Mouse (Mus musculus) thymus, postnatal 14 days (tissue): ENCODE results near the gene Zfp580.
"Not testable (repeated sequence)": the region's sequence is repeated elsewhere in the genome, so short reads cannot be mapped to it uniquely, and the experiment has no call there.

Experiments
- DNase-seq: peaks from one replicate; pipeline ENCODE4 v3.0.0; 2021

Zfp580 gene

DNA sequence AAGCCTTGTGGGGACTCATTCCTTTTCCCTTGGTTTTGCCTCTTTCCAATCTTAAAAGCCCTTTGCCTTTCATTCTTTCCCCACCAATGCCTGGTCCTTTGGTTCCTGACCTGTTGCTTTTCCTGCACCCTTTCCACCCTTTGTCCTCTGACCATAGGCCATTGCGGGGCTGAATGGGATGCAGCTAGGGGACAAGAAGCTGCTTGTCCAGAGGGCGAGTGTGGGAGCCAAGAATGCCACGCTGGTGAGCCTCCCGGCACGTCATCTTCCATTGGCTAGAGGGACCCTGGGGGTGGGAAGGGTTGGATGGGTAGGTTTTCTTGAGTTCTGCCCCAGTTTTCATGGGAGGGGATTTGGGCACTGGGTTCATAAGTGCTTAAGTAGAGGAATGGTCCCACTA lies 23.6 kb downstream of the Zfp580 start:
- no peak for DNase-seq

DNA sequence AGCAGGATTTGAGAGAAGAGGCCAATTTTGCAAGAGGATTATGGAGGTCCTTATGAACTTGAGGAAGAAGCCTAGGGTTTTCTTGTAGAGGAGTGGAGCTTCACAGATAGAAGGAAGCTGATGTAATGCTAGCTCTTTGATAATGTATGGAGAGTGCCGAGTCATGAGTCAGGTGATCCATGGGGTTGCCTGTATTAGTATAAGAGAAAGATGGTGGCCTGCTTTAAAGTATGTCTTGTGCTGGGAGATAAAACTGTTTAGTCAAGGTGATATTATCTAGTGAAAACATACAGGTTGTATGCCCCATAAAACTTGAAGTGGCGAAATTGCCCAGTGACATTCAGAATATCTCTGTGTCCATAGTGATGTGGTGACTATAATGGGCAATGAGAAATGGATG lies 25.6 kb downstream of the Zfp580 start:
- no peak for DNase-seq

DNA sequence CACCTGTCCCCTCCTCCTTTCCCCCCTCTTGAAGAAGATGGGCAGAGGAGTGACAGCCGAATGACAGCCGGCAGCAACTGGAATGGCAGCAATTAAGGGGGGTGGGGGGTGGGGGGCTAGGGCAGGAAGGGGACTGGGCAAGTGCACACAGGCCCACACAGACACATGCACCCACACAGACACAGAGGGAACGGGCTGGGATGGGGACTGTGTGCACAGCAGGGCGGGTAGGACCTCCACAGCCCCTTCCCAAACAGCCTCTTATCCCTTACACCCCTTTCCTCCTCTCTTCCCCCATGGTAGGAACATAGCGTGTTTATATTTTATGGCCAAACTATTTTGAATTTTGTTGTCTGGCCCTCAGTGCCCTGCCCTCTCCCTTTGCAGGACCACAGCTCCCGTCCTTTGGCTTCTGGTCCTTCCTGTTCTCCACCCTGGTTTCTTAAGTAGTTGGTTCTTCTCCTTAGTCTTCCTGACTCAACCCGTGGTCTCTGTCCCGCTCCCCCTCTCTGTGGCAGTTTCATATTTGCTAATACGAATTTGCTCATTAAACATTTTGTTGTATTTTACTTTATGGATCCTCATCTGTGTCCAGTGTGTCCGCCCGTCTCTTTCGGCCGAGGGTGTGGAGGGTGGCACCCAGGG lies 28.1 kb downstream of the Zfp580 start:
- not testable (repeated sequence) for DNase-seq

DNA sequence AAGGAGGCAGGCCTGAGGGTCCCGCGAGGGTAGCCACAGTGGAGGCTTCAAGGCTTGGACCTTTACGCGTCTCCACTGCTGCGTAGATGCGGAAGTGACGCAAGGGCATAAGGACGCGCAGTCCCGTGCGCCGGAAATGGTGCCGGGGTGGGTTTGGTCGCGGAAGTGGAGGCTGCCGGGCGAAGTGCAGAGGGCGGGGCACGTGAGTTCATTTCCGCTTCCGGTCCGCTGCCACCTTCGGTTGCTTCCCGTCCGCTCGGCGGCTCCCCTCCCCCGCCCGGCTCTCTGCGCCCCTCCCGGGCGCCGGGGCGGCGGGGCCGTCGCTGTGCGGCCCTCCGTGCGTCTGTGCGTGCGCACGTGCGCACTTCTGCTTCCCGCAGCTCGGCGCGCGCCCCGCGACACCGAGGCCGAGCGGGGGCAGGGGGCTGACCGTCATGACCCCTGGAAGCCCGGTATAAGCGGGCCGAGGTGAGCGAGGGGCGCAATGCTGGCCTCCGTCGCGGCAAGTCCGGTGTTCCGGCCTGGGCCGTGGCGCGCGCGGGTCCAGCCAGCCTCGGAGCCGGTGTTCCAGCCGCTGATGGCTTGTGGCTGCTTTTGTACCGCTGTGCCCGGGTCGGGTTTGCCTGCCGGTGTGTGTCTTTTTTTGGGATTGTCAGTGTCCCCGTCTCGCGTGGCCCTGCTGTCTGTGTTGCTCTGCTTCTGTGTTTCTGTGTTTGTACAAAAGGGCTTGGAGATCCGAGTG lies 28.8 kb downstream of the Zfp580 start, which contains the start of gene Epn1:
Epn1 (plus strand) TSS at position 226 of the 742 bp plus-strand sequence.
- DNase-seq = peak; percentile 98

DNA sequence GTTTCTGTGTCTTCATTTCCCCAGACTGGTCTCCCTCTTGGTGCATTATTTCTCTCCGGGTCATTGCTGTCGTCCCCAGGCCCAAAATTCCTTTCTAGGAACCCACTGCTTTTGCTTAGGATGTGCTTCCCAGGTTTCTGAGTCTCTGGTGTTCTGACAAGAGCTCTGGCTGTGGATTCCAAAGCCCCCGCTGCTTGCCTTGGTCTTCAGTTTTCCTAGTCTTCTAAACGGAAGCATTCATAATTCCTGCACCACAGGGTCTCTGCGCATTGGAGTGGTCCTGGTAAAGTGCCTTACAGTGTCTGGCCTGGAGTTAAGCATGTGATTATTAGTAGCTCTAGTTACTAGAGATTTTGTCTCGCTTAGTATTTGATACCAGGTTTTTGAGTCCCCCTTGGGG lies 29.5 kb downstream of the Zfp580 start:
- no peak for DNase-seq

DNA sequence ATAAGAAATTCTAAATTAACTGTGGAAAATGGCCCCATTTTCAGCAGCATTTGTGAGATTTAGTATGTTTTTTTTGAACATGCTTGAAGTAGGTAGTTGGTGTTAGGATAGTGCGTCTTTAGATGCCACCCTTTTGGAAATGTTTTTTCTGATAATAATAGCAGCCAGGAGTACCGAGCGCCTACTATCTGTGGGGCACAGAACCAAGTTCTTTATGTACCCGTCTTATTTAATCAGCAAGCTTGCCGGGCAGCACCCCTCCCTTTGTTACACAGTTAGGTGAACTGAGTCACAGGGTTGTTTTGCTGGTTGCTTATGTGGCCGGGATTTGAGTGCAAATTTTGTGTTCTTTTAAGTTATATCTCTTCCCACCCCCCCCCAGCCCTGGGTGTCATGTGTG lies 29.9 kb downstream of the Zfp580 start:
- no peak for DNase-seq

DNA sequence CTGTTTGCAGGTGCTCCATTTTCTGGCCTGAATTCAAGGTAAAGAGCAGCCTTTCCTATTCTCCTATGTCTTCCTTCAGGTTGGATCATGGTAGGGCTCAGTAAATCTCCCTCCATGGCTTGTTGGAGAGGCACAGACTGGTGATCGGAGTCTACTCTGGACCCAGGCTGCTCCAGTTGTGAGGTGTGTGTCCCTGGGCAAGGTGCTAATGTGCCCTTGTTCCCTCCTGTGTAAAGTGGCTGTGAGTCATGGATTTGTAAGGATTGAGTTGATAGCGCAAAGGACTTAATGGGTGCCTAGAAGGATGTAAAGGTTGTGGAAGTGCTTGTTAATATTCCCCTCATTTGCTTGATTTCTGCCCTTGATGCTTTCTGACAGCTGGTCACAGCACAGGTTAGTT lies 30.6 kb downstream of the Zfp580 start:
- DNase-seq = no peak

DNA sequence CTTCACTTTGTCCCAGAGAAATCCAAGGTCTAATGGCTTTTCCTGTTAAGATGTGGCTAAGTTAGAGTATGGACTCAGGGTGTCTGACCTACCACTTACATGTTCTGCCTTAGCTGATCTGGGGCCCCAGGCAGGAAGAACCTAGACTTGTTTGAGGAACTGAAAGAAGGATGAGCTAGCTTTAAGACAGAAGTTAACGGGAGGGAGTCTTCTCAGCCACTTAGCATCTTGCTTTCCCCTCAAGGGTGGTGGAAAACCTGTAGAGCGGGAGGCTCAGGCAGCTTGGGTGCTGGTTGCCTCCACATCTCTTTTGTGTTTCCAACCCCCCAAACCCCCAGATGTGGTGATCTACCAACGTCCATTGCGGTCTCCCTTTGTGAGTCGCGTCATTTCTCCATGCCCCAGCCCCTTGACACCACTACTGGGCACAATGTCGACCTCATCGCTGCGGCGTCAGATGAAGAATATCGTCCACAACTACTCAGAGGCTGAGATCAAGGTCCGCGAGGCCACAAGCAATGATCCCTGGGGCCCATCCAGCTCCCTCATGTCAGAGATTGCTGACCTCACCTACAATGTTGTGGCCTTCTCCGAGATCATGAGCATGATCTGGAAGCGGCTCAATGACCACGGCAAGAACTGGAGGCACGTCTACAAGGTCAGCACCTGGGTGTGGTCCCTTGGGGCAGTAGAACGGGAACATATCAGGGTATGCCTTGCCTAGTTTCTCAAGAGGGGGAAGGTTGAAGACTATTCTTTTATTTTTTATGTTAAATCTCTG lies 32.2 kb downstream of the Zfp580 start:
- DNase-seq = no peak

DNA sequence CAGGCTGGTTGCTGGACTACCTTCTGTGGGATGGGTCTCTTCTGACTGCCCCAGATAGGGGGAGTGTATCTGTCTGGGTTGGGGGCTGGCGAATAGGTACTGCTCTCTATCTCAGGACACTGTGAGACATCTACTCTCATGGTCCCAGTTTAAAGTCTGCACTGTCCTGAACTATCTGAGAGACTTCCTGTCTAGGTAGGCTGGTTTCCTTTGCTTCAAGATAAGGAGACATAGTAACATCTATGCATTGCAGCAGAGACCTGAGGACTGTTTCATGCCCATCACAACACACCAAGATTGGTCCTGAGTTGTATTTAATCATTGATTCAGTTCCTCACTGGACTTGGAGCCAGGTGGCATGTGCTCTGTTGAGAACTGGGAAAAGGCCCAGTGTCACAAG lies 34.2 kb downstream of the Zfp580 start:
- no peak for DNase-seq

DNA sequence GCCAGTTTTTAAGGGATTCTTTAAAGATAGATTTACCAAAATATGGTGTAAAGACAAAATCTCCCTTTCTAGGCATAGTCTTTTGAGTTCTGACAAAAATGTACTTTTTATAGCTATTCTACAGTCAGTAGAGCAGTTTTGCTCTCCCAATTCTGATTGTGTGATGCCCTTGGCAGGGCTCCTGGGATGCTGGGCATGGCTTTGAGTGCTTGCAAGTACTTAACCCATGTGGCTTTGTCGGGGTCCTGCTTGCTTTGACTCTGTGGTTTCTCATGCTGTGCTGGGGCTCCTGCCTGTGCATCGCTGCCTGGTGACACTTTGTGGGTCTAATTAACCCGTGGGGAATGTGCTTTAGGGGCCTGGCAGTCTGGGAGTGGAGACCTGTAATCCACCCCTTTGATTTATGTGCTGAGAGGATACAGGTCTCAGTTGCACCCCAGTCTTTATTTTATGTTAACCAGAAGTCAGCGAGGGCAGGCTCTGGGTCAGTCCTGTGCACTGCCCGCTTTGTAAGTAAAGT lies 35.6 kb downstream of the Zfp580 start:
- DNase-seq = no peak

DNA sequence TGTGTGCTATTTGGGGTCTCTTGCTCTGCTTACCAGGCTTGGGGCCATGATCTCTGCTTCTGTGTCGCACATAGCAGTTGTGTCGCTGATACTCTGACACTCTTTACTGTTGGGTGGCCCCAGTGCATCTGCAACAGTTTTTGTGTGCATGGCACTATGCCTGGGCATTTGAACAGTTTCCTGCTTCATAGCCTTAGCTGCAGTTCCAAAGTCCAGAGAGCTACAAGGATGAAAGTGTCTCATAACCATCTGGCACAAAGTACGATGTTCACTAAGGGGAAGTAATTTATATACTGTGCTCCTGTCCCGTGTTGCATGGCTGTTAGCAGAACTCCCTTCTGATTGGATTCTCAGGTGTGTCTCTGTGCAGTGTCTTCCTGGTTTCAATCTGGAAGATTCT lies 36.5 kb downstream of the Zfp580 start:
- no peak for DNase-seq

DNA sequence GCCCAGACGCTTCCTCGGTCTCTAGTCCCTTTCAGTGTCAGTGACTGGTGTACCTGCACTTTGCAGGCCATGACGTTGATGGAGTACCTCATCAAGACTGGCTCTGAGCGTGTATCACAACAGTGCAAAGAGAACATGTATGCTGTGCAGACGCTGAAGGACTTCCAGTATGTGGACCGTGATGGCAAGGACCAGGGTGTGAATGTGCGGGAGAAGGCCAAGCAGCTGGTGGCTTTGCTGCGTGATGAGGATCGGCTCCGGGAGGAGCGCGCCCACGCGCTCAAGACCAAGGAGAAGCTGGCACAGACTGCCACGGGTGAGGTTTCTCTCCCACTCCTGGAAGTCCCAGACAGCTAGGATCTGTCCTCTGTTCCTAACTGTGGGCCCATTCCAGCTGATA lies 38.5 kb downstream of the Zfp580 start:
- DNase-seq = no peak

DNA sequence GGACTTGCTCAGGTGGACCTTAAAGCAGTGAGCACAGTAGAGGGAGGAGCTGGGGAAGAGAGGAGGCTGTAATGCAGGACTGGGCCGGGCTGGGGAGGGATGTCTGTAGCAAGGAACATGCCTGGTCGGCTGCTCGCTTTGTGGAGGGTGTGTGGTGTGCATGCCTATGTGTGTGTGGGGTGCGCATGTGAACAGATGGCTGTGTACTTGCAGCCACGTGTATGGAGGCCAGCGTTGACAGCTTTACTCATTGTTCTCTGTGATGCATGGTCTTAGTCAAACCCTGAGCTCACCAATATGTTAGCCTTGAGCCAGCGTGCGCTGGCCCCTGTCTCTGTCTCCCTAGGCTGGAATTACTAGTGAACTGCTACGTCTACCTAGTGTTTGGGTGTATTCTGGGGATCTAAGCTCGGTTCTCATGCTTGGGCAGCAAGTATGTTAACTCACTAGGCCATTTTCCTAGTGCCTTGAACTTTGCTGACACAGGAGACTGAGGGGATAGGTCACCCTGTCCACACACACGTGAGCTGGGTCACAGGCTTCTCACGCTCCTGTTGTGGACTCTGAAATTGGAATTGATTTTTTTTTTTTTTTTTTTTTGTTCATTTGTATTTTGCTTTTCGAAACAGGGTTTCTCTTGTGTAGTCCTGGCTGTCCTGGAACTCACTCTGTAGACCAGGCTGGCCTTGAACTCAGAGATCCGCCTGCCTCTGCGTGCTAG lies 39.8 kb downstream of the Zfp580 start:
- no peak for DNase-seq

DNA sequence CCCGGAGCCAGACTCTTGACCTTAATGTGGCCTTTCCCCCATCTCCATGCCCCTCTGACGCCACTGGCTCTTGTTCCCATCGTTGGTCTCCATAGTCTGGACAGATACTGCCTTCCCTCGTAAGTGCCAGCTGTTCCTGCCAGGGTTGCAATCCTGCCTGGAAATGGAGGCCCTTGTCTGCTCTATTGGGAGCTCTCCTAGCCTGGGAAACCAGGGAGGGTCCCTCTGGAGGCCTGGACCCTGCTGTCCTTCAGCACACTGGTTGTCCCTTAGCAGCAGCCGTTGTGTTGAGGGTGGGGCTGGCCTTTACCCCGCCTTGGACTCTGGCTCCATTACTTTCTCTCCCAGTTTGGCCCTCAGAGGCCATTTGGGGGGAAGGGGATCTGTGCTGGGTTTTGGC lies 41.0 kb downstream of the Zfp580 start:
- DNase-seq = no peak

DNA sequence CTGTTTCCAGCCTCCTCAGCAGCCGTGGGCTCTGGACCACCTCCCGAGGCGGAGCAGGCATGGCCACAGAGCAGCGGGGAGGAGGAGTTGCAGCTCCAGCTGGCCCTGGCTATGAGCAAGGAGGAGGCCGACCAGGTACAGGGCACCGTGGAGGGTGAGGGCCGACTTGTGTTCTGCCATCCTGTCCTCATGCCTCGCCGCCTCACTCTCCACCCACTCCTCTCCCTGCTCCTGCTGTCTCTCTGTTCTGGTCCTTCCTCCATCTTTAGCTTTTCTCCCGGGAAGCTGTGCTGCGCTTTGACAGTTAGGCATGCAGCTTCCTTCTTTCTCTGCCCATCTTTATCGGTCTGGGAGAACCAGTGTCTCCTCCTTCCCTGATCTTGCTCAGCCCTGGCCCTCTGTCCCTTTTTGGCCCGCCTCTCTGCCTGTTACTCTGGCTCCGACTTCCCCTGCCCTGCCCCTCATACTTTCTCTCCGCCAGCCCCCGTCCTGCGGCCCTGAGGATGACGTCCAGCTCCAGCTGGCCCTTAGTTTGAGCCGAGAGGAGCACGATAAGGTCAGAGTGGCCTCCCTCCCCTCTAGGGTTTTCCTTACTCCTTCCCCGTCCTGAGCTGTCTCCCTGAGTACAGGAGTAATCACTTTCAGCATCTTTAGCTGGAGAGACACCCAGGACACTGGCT lies 41.6 kb downstream of the Zfp580 start:
- DNase-seq = no peak

DNA sequence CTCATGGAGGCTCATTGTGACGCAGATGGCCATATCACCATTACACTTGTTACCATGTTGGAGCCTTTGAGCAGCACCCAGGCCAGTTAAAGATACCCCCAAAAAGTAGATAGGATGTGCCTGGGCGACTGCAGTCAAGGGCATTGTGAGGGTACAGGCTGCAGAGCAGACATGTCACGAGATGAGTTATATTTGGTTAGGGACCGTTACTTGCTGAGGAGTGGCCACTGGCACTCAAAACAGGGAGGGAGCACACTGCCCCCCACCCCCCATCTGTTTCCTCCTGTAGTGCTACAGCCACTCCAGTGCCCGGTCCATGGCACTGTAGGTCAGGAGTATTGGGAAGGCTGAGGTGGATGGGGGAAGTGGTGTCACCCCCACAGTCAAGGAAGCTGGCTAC lies 47.4 kb downstream of the Zfp580 start:
- DNase-seq = no peak

DNA sequence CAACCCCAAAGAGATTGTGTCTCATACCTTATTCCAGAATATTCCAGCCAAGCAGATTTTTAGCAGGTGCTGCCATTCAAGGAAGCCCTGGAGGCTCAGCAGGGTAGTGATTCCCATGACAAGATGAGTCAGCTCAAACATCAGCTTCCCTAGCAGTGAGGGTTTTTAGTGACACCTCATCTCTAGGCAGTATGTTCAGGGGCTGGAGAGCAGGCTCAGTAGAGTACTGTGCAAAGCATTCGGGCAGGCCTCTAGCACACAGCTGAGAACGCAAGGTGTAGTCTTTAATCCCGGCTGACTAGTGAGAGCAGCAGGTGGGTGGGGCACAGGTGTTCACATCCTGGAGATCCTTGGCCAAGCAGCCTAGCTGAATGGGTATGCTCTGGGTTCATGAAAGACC lies 48.5 kb downstream of the Zfp580 start:
- DNase-seq = no peak

DNA sequence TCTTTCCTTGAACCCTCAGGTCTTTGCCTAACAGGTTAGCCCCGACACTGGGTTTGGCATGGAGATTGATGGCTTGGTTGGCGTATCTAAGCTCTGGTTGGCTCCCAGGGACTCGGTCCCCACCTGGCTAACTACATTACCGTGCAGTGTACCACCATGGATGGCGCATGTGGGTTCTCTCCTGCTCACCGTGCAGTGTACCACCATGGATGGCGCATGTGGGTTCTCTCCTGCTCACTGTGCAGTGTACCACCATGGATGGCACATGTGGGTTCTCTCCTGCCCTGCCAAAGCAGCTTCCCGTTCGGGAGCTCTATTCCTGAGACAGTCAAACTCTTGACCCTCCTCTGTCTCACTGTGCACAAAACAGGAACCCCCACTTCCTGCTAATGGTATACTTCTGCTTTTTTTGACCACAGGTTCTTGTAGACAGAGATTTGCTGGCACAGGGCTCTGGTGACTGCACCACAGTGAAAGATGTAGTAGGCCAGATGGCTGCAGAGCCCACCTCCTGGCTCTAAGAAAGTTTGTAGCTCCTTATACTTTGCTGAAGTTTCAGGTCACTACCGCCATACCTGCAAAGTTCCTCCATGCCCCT lies 49.8 kb downstream of the Zfp580 start:
- no peak for DNase-seq

DNA sequence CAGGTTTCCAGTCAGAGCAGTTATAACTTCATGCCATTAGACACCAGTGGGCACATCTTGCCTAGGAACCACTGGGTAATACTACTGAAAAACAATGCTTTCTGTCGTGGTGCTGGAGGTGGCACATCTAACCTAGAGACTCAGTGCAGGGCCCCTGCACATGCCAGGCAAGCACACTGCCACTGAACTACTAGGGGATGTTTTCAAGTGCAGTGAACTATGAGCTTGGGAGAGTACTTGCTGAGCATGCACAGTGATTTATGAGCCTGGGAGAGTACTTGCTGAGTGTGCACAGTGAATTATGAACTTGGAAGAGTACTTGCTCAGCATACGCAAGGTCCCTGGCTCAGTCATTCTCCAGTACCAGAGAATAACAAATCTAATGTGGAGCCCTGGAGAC lies 51.2 kb downstream of the Zfp580 start:
- DNase-seq = no peak
